Mouse (Mus musculus) liver, adult 2 months (tissue): ENCODE results near the gene Tmem130. TPM values are rescaled to one million over a fixed set of nuclear protein-coding genes. Genes with fewer than 3 reads are reported as not detected.

Source experiments
- DNase-seq: peaks from one replicate; pipeline ENCODE4 v3.0.0-alpha.2; 2011; ENCODE audit warnings: low read depth, low spot score; ENCODE audit errors: extremely low read depth
- H3K27ac ChIP-seq: fragments of 200-500 bp; replicated peaks from 2 replicates; pipeline ENCODE4 v1.5.1; 2012; ENCODE audit warnings: low read depth, mild to moderate bottlenecking, control low read depth, inconsistent platforms, low read length; ENCODE audit not compliant: insufficient read depth
- H3K27me3 ChIP-seq: fragments of 200-500 bp; 2 replicates; pipeline ENCODE4 v1.6.1; 2012; ENCODE audit warnings: mild to moderate bottlenecking, moderate library complexity, low read length, inconsistent platforms; ENCODE audit not compliant: control insufficient read depth, insufficient read depth
- H3K36me3 ChIP-seq: fragments of 200-500 bp; 2 replicates; pipeline ENCODE4 v1.6.1; 2012; ENCODE audit warnings: low read length, inconsistent platforms; ENCODE audit not compliant: control insufficient read depth, insufficient read depth
- H3K4me1 ChIP-seq: fragments of 200-500 bp; 2 replicates; pipeline ENCODE4 v1.6.1; 2011; ENCODE audit warnings: low read length; ENCODE audit not compliant: control insufficient read depth, insufficient read depth
- H3K4me3 ChIP-seq: fragments of 200-500 bp; 2 replicates; pipeline ENCODE4 v1.5.1; 2011; ENCODE audit warnings: low read depth, mild to moderate bottlenecking, control low read depth, low read length, moderate library complexity; ENCODE audit not compliant: insufficient read depth
- H3K79me2 ChIP-seq: fragments of 200-500 bp; 2 replicates; pipeline ENCODE4 v1.6.1; 2012; ENCODE audit warnings: inconsistent platforms, mild to moderate bottlenecking, low read length, moderate library complexity; ENCODE audit not compliant: control insufficient read depth, insufficient read depth
- H3K9ac ChIP-seq: fragments of 200-500 bp; 2 replicates; pipeline ENCODE4 v1.6.1; 2012; ENCODE audit warnings: low read depth, mild to moderate bottlenecking, control low read depth, inconsistent platforms, low read length
- CTCF ChIP-seq: fragments of 200-500 bp; IDR thresholded peaks from 2 replicates; pipeline ENCODE4 v1.5.1; 2011; ENCODE audit warnings: low read depth, low read length, control low read depth
- POLR2A ChIP-seq: fragments of 200-500 bp; IDR thresholded peaks from 2 replicates; pipeline ENCODE4 v1.6.1; 2011; ENCODE audit warnings: low read length, control low read depth; ENCODE audit not compliant: insufficient read depth; ENCODE audit errors: extremely low read depth
- WGBS: fragments of 180-500 bp; shearing (Covaris S2); methylation state at CpG from one replicate; pipeline ENCODE4 v1.1.7; 2018; 5-methylcytosine and 5-hydroxymethylcytosine counted together
- polyA plus RNA-seq: library from polyadenylated mRNA; depleted of rRNA; stranded (reverse); fragments of >200 nt; gene quantifications from 2 replicates; pipeline ENCODE4 v1.2.3, GENCODE M21; 2012; rRNA removed
- total RNA-seq: library from RNA; depleted of rRNA; stranded (reverse); fragments of >200 nt; gene quantifications from 2 replicates; pipeline ENCODE4 v1.2.3, GENCODE M21; 2014; rRNA removed

Gene Tmem130
- total RNA-seq (not detected in 2 replicates), polyA plus RNA-seq (0.04 TPM in 1 of 2 replicates, not detected in the other)

DNA sequence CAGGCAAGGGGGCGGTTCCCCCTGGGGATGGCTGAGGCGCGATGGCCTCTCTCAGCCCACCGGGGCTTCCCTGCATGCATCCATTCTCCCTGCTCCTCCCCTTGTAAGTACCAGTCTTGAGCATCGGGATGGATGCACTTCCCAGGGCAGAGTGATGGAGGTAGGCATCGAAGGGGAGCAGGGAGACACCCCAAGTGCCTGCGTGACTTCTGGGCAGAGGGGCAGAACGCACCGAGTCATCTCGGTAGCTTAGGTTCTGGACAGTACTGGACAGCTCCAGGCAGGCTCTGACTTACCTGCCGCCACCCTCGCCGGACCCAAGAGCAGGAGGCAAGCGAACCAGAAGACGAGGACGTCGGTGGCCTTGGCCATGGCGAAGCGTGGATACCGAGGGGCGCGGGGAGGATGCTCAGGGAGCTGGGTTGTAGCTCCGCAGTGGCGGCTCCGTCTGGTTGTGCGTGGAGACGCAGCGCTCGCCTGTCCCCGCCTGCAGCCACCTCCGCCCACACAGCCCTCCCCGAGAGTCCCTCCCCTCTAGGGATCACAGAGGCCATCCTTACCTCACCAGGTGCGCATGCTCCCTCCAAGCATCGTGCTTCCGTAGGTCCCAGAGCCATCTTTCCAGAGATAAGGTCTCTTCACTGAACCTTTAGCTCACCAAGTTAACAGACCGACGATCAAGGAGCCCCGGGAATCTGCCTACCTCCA, at the start of gene Tmem130:
TSS of gene Tmem130 (minus strand) at position 658 of the 708 bp plus-strand sequence.
- WGBS: 2% methylated on average over 38 of the region's 38 CpGs
- TF ChIP-seq POLR2A: no peak
- no peak for TF ChIP-seq CTCF
- no peaks in the 10 kb centered on the region for H3K4me1 ChIP-seq
- no peak for DNase-seq
- no peaks in the 10 kb centered on the region for H3K79me2 ChIP-seq
- no peak within 1 kb of the TSS for H3K4me3 ChIP-seq
- H3K27me3 ChIP-seq: peaks cover 7% of the 10 kb centered on the region; the same call in 1 of the 2 replicates
- no peak within 1 kb of the TSS for H3K27ac ChIP-seq
- no peak within 1 kb of the TSS for H3K9ac ChIP-seq
- H3K36me3 ChIP-seq: no peaks in the 10 kb centered on the region

GRCm38 (mm10) chr5:144806931-144807330, 45.3 kb upstream of the Tmem130 start:
- H3K27me3 ChIP-seq: no peaks in the 10 kb centered on the region
- H3K36me3 ChIP-seq: peaks cover 45% of the 10 kb centered on the region
- no peak for DNase-seq
- no peak overlapping the region for H3K4me3 ChIP-seq
- H3K9ac ChIP-seq: no peak overlapping the region
- H3K4me1 ChIP-seq: no peaks in the 10 kb centered on the region
- no peak overlapping the region for H3K27ac ChIP-seq
- WGBS: 94% methylated on average over 10 of the region's 10 CpGs
- no peaks in the 10 kb centered on the region for H3K79me2 ChIP-seq
- no peak for TF ChIP-seq CTCF
- no peak for TF ChIP-seq POLR2A

DNA sequence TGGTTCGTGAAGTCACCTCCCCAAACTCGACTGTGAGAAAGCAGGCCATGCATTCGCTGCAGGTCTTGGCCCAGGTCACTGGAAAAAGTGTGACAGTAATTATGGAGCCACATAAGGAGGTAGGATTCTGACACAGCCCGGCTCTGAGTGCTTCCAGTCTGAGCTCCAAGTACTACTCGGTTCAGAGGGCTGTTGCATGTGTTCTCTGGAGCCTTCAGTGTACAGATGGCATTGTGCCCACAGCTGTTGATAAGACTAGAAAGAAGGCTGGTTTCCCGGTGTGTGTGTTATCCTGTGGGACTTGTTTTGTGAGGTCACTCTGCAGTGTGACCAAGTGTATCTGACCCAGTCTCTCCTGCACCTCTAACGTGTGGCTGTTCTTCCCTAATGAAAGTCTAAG, 42.6 kb upstream of the Tmem130 start:
- Histone ChIP-seq H3K79me2 (no peaks in the 10 kb centered on the region), H3K4me1 (no peaks in the 10 kb centered on the region), H3K9ac (no peak overlapping the region), H3K4me3 (no peak overlapping the region), H3K36me3 (peaks cover 50% of the 10 kb centered on the region; the same call in 1 of the 2 replicates), H3K27me3 (no peaks in the 10 kb centered on the region), H3K27ac (no peak overlapping the region)
- TF ChIP-seq CTCF (no peak), POLR2A (no peak)
- WGBS: 66% methylated on average over 7 of the region's 7 CpGs
- peak; percentile 11 for DNase-seq

DNA sequence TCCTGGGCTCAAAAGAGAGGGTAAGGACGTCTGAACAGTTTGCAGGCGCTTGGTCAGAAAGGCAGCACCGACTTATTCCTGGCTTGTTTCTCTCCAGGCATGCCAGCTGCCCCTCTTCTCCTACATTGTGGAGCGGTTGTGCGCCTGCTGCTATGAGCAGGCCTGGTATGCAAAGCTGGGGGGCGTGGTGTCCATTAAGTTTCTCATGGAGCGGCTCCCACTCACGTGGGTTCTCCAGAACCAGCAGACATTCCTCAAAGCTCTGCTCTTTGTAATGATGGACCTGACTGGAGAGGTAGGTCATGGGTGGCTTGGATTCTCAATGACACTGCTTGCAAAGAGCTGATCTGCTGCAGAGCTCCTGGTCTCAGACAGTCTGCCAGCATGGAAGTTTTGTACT, 41.4 kb upstream of the Tmem130 start:
- no peaks in the 10 kb centered on the region for H3K27me3 ChIP-seq
- peaks cover 47% of the 10 kb centered on the region for H3K36me3 ChIP-seq
- H3K4me3 ChIP-seq: no peak overlapping the region
- WGBS: 95% methylated on average over 8 of the region's 8 CpGs
- H3K27ac ChIP-seq: no peak overlapping the region
- TF ChIP-seq POLR2A (no peak), CTCF (no peak)
- no peak for DNase-seq
- no peak overlapping the region for H3K9ac ChIP-seq
- no peaks in the 10 kb centered on the region for H3K4me1 ChIP-seq
- no peaks in the 10 kb centered on the region for H3K79me2 ChIP-seq

- Histone ChIP-seq H3K79me2 (no peaks in the 10 kb centered on the region), H3K36me3 (peaks cover 52% of the 10 kb centered on the region), H3K27me3 (no peaks in the 10 kb centered on the region), H3K4me1 (no peaks in the 10 kb centered on the region), H3K9ac (no peak overlapping the region), H3K4me3 (no peak overlapping the region), H3K27ac (no peak overlapping the region)
- no peak for TF ChIP-seq POLR2A
- TF ChIP-seq CTCF: no peak
- WGBS: 88% methylated on average over 7 of the region's 7 CpGs
- DNase-seq: no peak
Observed at GRCm38 (mm10) chr5:144797116-144797515, 35.5 kb upstream of the Tmem130 start.

DNA sequence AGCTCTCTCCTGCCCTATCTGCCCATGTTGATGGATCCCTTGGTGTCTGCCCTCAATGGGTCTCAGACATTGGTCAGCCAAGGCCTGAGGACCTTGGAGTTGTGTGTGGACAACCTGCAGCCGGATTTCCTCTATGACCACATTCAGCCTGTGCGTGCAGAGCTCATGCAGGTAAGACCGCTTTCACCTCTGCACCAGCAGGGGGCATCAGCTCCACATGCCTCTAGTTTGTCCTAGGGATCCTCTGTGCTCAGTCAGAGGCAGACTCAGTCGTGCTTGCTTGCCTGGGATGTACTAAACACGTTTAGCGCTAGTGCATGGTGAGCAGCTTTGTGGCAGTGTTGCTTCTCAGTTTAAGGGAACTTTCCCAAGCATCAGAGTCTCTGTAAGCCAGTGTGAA, 33.1 kb upstream of the Tmem130 start:
- no peaks in the 10 kb centered on the region for H3K27me3 ChIP-seq
- no peaks in the 10 kb centered on the region for H3K79me2 ChIP-seq
- peak; percentile 27 for DNase-seq
- H3K36me3 ChIP-seq: peaks cover 56% of the 10 kb centered on the region
- H3K9ac ChIP-seq: no peak overlapping the region
- TF ChIP-seq CTCF: peak; percentile 75
- no peak for TF ChIP-seq POLR2A
- H3K27ac ChIP-seq: no peak overlapping the region
- no peak overlapping the region for H3K4me3 ChIP-seq
- H3K4me1 ChIP-seq: no peaks in the 10 kb centered on the region
- 73% methylated on average over 6 of the region's 6 CpGs for WGBS
